Mouse (Mus musculus) kidney, embryonic 16.5 days (tissue): ENCODE data around the gene Gm20388. TPM values are rescaled to one million over a fixed set of nuclear protein-coding genes. Genes with fewer than 3 reads are reported as not detected.

Experiments used
- ATAC-seq: fragments of 200-750 bp; cut with Nextera tagmentation; 2 replicates; pipeline ENCODE4 v1.8.0; 2017; ENCODE audit warnings: moderate TSS enrichment; ENCODE audit not compliant: low FRiP score, low TSS enrichment
- H3K27ac ChIP-seq: fragments of 300-500 bp; sonication (generic); 2 replicates; pipeline ENCODE4 v1.5.1; 2014; ENCODE audit warnings: low read length
- H3K27me3 ChIP-seq: fragments of 300-500 bp; sonication (generic); 2 replicates; pipeline ENCODE4 v1.6.1; 2014; ENCODE audit warnings: low read length, control low read depth, mixed read lengths; ENCODE audit not compliant: insufficient read depth
- H3K36me3 ChIP-seq: fragments of 300-500 bp; sonication (generic); 2 replicates; pipeline ENCODE4 v1.6.1; 2014; ENCODE audit warnings: low read length, control low read depth, mixed read lengths; ENCODE audit not compliant: insufficient read depth
- H3K4me1 ChIP-seq: fragments of 300-500 bp; sonication (generic); 2 replicates; pipeline ENCODE4 v1.6.1; 2014; ENCODE audit warnings: low read length, control low read depth, mixed read lengths; ENCODE audit not compliant: insufficient read depth
- H3K4me2 ChIP-seq: fragments of 300-500 bp; sonication (generic); replicated peaks from 2 replicates; pipeline ENCODE4 v1.6.1; 2014; ENCODE audit warnings: low read depth, low read length
- H3K4me3 ChIP-seq: fragments of 300-500 bp; sonication (generic); 2 replicates; pipeline ENCODE4 v1.5.1; 2014; ENCODE audit warnings: mild to moderate bottlenecking, low read length
- H3K9ac ChIP-seq: fragments of 300-500 bp; sonication (generic); replicated peaks from 2 replicates; pipeline ENCODE4 v1.6.1; 2014; ENCODE audit warnings: low read length
- H3K9me3 ChIP-seq: fragments of 300-500 bp; sonication (generic); 2 replicates; pipeline ENCODE4 v1.6.1; 2016; ENCODE audit warnings: low read length, control low read depth
- WGBS: fragments of 180-500 bp; shearing (Covaris S2); extraction: QIAGEN DNeasy Blood & Tissue Kit; methylation state at CpG from one replicate; pipeline ENCODE4 v1.1.7; 2014; 5-methylcytosine and 5-hydroxymethylcytosine counted together
- polyA plus RNA-seq: library from polyadenylated mRNA; unstranded; fragments of >200 nt; fragmentation: Nextera tagmentation; extraction: Ambion mirVana; gene quantifications from 2 replicates; pipeline ENCODE4 v1.2.1, GENCODE M21; 2015

Gm20388 gene
- polyA plus RNA-seq, 1 experiment from 2014 or later, result 7.7 TPM

DNA sequence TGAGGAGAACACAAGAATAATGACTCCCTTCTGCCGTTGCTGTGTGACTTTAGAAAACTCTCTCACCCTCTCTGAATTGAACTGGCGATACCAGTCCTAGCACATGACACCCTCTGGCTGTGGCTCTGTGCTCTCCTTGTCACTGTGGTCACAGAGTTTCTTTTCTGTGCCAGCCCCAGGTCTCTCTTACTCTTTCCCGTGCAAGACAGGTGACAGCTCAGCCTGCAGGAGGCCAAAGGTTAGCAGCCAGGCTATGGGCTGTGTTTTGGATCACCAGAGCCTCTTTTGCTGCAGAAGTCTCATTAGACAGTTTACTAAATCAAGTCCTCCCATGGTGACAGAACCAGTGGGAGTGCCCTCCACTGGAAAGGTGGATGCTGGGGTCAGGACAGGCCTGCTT is 463.0 kb downstream of the Gm20388 start:
- Histone ChIP-seq H3K27me3 (no peaks in the 10 kb centered on the region), H3K4me2 (no peak overlapping the region), H3K9ac (no peak overlapping the region), H3K27ac (no peak overlapping the region), H3K9me3 (no peaks in the 10 kb centered on the region), H3K36me3 (no peaks in the 10 kb centered on the region), H3K4me3 (no peak overlapping the region), H3K4me1 (peaks cover 79% of the 10 kb centered on the region)
- ATAC-seq, result no peak
- whole genome bisulfite sequencing, result 53% methylated on average over 3 of the region's 3 CpGs

DNA sequence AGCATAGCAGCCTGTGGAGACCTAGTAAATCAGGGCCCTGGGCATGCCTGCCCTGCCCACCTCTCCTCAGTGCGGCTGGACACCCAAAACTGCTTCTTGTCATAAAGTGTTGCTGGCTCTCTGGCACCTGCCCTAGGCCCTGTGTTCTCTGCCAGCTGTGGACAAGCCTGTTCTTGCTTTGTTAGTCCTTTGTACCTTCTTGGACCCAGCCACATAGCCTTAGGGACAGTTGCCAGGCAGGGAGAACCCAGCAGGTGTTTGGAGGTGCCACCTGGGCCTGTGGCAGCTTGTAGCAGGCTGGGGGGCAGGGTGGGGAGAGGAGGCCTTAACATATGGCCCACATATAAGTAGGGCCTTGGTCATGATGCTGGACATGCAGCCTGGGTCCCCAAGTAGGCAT is 463.4 kb downstream of the Gm20388 start:
- Histone ChIP-seq H3K27ac (peak overlapping the region; percentile 78), H3K4me3 (no peak overlapping the region), H3K9me3 (no peaks in the 10 kb centered on the region), H3K36me3 (no peaks in the 10 kb centered on the region), H3K27me3 (no peaks in the 10 kb centered on the region), H3K4me1 (peaks cover 77% of the 10 kb centered on the region), H3K9ac (no peak overlapping the region), H3K4me2 (no peak overlapping the region)
- WGBS, result 60% methylated on average over 1 of the region's 1 CpGs
- no peak for ATAC-seq

DNA sequence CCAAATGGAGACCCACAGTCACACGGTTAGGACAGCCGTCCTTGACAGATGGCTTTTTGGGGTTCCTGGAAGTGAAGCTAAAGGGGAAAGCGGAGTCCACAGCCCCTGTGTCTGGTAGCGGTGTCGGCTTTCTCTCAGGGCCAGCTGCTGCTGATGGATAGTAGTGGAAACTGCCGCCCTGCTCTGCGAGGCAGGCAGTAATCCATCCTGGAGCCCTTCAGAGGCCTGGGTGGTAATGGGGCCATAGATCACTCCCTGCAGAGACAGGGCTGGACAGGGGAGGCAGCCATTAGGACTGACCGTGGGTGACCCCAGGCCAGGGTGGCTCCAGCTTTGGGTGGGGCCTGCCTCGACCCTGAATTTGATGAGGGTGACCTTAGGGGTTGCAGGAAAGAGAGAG is 463.9 kb downstream of the Gm20388 start:
- 25% methylated on average over 9 of the region's 9 CpGs for WGBS
- H3K4me2 ChIP-seq, result no peak overlapping the region; the same call in 1 of the 2 replicates
- ATAC-seq, result peak; percentile 80

DNA sequence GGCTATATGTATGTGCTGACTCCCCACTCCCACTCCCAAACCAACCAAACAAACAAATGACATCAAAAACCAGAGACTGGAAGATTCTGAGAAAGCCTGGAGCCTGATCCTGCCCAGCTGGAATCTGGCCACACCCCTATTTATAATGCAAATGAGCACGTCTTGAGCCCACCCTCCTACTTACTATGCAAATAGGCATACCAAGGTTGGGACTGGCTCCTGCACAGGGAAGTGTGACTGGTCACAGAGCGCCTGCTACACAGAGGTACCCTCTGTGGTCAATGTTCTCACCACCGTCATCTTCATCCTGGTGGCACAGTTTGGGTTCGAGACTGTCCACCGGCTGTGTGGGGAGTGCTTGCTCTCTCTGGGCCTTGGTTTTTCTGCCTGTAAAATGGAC is 464.5 kb downstream of the Gm20388 start:
- no peak overlapping the region for H3K4me2 ChIP-seq
- no peak overlapping the region for H3K4me3 ChIP-seq
- peak; percentile 56 for ATAC-seq
- H3K36me3 ChIP-seq, result no peaks in the 10 kb centered on the region
- H3K9me3 ChIP-seq, result no peaks in the 10 kb centered on the region
- WGBS, result 25% methylated on average over 5 of the region's 5 CpGs
- H3K27me3 ChIP-seq, result peaks cover 6% of the 10 kb centered on the region; the same call in 1 of the 2 replicates
- no peak overlapping the region for H3K9ac ChIP-seq
- peak overlapping the region; percentile 78 for H3K27ac ChIP-seq
- peaks cover 66% of the 10 kb centered on the region for H3K4me1 ChIP-seq

More for the DNA sequence above, 463.9 kb downstream of the Gm20388 start:
- H3K27me3 ChIP-seq, result no peaks in the 10 kb centered on the region
- H3K9me3 ChIP-seq, result no peaks in the 10 kb centered on the region
- H3K4me1 ChIP-seq, result peaks cover 72% of the 10 kb centered on the region
- H3K27ac ChIP-seq, result peak overlapping the region; percentile 78
- no peaks in the 10 kb centered on the region for H3K36me3 ChIP-seq
- H3K9ac ChIP-seq, result no peak overlapping the region
- H3K4me3 ChIP-seq, result no peak overlapping the region

DNA sequence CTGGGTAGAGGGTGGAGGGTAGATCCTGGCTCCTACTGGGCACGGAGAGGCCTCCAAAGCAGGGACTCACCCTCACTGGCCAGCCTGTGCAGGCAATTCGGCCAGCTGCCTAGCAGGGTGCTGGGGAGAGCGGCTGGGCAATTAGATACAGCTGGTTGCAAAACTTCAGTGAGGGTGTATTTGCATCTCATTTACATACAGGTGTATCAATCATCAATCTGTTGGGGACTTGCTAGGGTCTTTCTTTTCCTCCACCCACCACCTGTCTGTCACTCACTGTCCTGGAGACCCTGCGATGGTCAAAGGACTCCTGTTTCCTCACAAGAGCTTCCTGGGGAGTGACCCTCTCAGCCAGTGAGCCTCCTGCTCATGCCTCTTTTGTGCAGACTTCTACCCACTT is 465.6 kb downstream of the Gm20388 start:
- Histone ChIP-seq H3K4me2 (no peak overlapping the region), H3K4me1 (peaks cover 65% of the 10 kb centered on the region), H3K36me3 (no peaks in the 10 kb centered on the region), H3K9me3 (no peaks in the 10 kb centered on the region), H3K27me3 (peaks cover 7% of the 10 kb centered on the region; the same call in 1 of the 2 replicates), H3K4me3 (no peak overlapping the region), H3K9ac (no peak overlapping the region), H3K27ac (no peak overlapping the region; the same call in 1 of the 2 replicates)
- ATAC-seq, result no peak
- 58% methylated on average over 4 of the region's 4 CpGs for WGBS

DNA sequence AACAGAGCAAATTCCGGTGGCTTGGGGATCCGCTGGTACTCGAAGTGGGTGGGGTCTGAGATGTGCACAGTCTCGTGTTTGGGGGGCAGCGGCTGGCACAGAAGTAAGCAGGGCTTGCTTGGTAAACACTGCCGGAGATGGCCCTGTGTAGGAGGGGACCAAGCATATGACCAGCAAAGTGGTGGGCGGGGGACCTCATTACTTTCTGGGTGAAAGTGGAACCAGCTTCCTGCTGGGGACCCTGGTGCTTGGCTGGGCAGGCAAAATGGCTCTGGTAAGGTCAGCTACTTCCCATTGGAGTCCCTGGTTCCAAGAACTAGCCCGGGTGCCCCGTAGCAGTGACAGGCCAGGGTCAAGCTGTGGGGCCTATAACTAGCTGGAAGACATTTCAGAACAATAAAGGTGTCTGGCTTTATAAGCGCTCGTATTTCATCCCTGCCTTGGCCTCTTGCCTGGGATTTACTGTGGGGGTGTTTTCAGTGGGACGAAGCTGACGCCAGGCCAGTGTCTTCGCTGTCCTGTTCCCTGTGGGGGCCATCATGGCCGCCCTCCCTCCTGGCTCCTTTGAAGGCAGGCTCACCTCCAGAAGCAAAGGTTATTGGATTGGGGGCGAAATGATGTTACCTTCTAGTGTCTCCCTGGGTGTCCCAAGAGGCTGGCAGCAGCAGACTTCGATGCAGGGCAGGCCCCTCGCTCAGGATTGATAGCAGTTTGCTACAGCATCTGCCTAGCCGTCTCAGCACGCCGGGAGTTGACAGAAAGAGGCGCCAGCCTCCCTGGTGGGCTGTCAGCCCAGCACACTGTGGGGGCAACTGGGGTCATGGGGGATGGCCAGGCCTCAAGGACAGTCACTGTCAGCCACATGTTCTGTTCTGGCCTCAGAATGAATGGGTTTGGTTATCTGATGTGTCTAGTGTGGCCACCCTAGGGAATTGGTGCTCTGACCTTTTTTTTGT is 466.5 kb downstream of the Gm20388 start:
- 21% methylated on average over 22 of the region's 22 CpGs for WGBS
- peak; percentile 5; the same call in 1 of the 2 replicates for ATAC-seq
- 0 out of 2 replicates have a peak overlapping the region, but pooled peaks have one; percentile 2 for H3K9ac ChIP-seq
- peaks cover 72% of the 10 kb centered on the region for H3K4me1 ChIP-seq
- no peaks in the 10 kb centered on the region for H3K36me3 ChIP-seq
- H3K9me3 ChIP-seq, result no peaks in the 10 kb centered on the region
- no peak overlapping the region for H3K4me3 ChIP-seq
- peaks cover 7% of the 10 kb centered on the region; the same call in 1 of the 2 replicates for H3K27me3 ChIP-seq
- H3K4me2 ChIP-seq, result peak overlapping the region; percentile 7
- peak overlapping the region; percentile 55 for H3K27ac ChIP-seq

DNA sequence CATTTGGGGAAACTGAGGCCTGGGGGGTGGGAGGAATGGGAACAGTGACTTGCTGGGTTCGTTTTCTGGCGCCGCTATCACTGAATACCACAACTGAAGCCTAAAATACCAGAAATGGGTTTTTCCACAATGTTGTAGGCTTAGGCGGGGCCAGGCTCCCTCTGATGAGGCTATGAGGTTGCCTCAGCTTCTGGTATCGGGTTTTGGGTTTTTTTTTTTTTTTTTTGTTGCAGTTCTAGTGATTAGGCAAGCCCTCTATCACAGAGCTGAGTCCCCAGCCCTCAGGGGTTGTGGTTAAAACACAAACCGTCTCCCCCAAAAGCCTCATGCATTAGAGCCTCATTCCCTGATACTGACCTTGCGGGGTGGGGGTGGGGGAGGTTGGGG is 467.2 kb downstream of the Gm20388 start:
- H3K4me3 ChIP-seq, result no peak overlapping the region
- peaks cover 7% of the 10 kb centered on the region; the same call in 1 of the 2 replicates for H3K27me3 ChIP-seq
- H3K27ac ChIP-seq, result no peak overlapping the region; the same call in 1 of the 2 replicates
- no peak overlapping the region; the same call in 1 of the 2 replicates for H3K9ac ChIP-seq
- H3K36me3 ChIP-seq, result no peaks in the 10 kb centered on the region
- ATAC-seq, result no peak
- no peaks in the 10 kb centered on the region for H3K9me3 ChIP-seq
- H3K4me1 ChIP-seq, result peaks cover 78% of the 10 kb centered on the region
- WGBS, result 54% methylated on average over 7 of the region's 7 CpGs
- no peak overlapping the region for H3K4me2 ChIP-seq

DNA sequence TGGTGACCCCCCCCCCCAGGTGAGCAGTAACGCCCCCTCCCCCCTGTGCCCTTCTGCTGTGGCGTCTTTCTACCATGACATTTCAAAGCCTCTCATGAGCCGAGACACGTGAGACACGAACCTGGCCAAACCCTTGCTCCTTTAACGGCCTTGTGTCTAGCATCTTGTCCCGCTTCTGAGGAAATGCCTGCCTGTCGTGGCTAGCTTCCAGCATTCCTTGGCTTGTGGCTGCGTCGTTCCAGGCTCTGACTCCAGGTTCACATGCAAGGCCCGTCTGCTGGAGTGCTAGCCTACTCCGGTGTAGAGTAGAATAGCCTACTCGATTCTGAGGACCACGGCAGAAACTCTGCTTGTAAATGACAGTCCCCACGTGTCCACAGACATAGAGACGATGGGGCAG is 467.7 kb downstream of the Gm20388 start:
- Histone ChIP-seq H3K4me2 (no peak overlapping the region), H3K9me3 (no peaks in the 10 kb centered on the region), H3K4me1 (peaks cover 78% of the 10 kb centered on the region), H3K4me3 (no peak overlapping the region), H3K36me3 (no peaks in the 10 kb centered on the region), H3K9ac (no peak overlapping the region; the same call in 1 of the 2 replicates), H3K27ac (no peak overlapping the region), H3K27me3 (peaks cover 7% of the 10 kb centered on the region; the same call in 1 of the 2 replicates)
- WGBS, result 34% methylated on average over 14 of the region's 16 CpGs
- ATAC-seq, result no peak

DNA sequence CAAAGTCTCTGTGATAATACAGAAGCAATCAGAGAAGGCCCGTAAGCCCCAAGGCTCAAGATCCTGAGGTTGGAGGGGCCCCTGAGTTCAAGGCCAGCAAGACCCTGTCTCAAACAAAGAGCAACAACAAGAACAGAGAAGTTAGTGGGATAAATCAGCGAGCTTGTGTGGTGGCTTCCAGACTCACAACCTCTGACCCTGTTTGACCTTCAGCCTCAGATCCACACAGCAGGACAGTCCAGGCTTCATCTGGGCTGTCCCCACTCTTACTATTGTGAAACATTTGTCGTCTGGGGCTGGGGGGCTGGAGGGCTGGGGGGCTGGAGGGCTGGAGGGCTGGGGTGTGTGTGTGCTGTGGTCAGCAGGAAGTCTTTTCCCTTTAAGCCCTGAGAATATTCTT is 468.4 kb downstream of the Gm20388 start:
- WGBS, result 59% methylated on average over 3 of the region's 3 CpGs
- Histone ChIP-seq H3K27ac (no peak overlapping the region), H3K4me3 (no peak overlapping the region), H3K4me2 (no peak overlapping the region), H3K27me3 (peaks cover 7% of the 10 kb centered on the region; the same call in 1 of the 2 replicates), H3K36me3 (no peaks in the 10 kb centered on the region), H3K4me1 (peaks cover 78% of the 10 kb centered on the region), H3K9ac (no peak overlapping the region), H3K9me3 (no peaks in the 10 kb centered on the region)
- ATAC-seq, result no peak

DNA sequence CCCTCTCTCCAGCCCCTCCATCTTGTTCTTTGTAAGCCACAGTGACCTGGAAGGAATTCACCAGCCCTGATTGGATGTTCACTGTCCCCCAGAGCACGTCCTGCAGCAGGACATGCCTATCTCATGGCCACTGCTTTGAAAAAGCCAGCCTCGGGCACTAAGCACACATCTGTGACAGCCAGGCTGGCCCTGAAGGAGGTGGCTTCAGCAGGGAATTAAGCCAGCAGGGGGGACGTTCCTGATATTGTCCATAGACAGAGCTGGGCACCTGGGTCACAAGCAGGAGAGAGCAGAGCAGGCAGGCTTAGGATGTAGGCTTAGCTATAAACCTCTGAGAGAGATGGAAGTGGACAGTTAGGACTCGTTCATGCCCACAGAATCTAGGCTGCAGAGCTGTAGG is 471.2 kb downstream of the Gm20388 start:
- H3K27ac ChIP-seq, result peak overlapping the region; percentile 41; the same call in 1 of the 2 replicates
- no peak overlapping the region for H3K4me2 ChIP-seq
- 65% methylated on average over 4 of the region's 4 CpGs for WGBS
- H3K4me3 ChIP-seq, result no peak overlapping the region
- H3K9me3 ChIP-seq, result no peaks in the 10 kb centered on the region
- peaks cover 57% of the 10 kb centered on the region for H3K4me1 ChIP-seq
- H3K27me3 ChIP-seq, result peaks cover 7% of the 10 kb centered on the region; the same call in 1 of the 2 replicates
- no peaks in the 10 kb centered on the region for H3K36me3 ChIP-seq
- no peak overlapping the region for H3K9ac ChIP-seq
- ATAC-seq, result no peak
